Mouse (Mus musculus): ENCODE results near the gene BC005624. TPM values are rescaled to one million over a fixed set of nuclear protein-coding genes. Genes with fewer than 3 reads are reported as not detected.
A peak's percentile ranks its signal among the peaks of the same experiment; 100 is the strongest.
"Not testable (repeated sequence)": the region's sequence is repeated elsewhere in the genome, so short reads cannot be mapped to it uniquely, and the experiment has no call there.

BC005624 gene
- polyA plus RNA-seq, 1 experiment = 27.3 TPM

DNA sequence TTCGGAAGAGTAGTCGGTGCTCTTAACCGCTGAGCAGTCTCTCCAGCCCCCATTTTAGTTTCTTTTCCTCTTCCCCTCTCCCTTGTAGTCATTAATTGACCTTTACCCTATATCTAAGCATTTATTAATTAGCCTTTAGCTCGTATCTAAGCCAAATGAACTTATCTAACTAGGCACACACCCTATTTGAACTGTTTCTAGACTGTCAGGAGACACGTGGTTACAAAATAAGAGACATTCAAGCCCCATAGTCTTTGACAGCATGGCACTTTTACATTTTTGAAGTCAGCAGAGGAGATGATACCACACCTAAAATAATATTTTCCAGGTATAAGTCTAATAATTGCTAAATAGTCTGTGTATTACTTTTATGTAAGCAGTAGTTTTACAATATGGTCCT lies 40.4 kb downstream of the BC005624 start:
- no peak for DNase-seq
- H3K4me3 ChIP-seq (ENCODE audit: insufficient read depth, low read depth, low read length) = no peak overlapping the region
- no peaks in the 10 kb centered on the region for H3K27me3 ChIP-seq (replicated peaks; ENCODE audit: control insufficient read depth, insufficient read depth, low read length)
- no peak for TF ChIP-seq CTCF (conservative IDR thresholded peaks at IDR 0.05; ENCODE audit: insufficient read depth, insufficient read length, low read depth, low read length)
- TF ChIP-seq POLR2A (IDR thresholded peaks at IDR 0.05; ENCODE audit: low read depth, low read length) = no peak
- no peaks in the 10 kb centered on the region for H3K36me3 ChIP-seq (ENCODE audit: control insufficient read depth, insufficient read depth, low read length)
- no peaks in the 10 kb centered on the region for H3K4me1 ChIP-seq (ENCODE audit: control insufficient read depth, insufficient read depth, low read length)
- H3K27ac ChIP-seq (ENCODE audit: insufficient read depth, low read depth, low read length) = no peak overlapping the region
- WGBS = 85% methylated on average over 5 of the region's 5 CpGs

- WGBS = 54% methylated on average over 4 of the region's 4 CpGs
- no peak for TF ChIP-seq CTCF (conservative IDR thresholded peaks at IDR 0.05; ENCODE audit: insufficient read depth, insufficient read length, low read depth, low read length)
- no peak for TF ChIP-seq POLR2A (IDR thresholded peaks at IDR 0.05; ENCODE audit: low read depth, low read length)
- DNase-seq = no peak
These were observed 43.4 kb downstream of the BC005624 start for GRCm38 (mm10) chr2:30938574-30938991.

GRCm38 (mm10) chr2:30937731-30938130 lies 44.3 kb downstream of the BC005624 start:
- H3K36me3 ChIP-seq (ENCODE audit: control insufficient read depth, insufficient read depth, low read length) = no peaks in the 10 kb centered on the region
- DNase-seq = no peak
- TF ChIP-seq CTCF (conservative IDR thresholded peaks at IDR 0.05; ENCODE audit: insufficient read depth, insufficient read length, low read depth, low read length) (no peak), POLR2A (IDR thresholded peaks at IDR 0.05; ENCODE audit: low read depth, low read length) (no peak)
- no peaks in the 10 kb centered on the region for H3K4me1 ChIP-seq (ENCODE audit: control insufficient read depth, insufficient read depth, low read length)
- no peak overlapping the region for H3K27ac ChIP-seq (ENCODE audit: insufficient read depth, low read depth, low read length)
- 72% methylated on average over 8 of the region's 8 CpGs for WGBS
- H3K27me3 ChIP-seq (replicated peaks; ENCODE audit: control insufficient read depth, insufficient read depth, low read length) = no peaks in the 10 kb centered on the region
- no peak overlapping the region for H3K4me3 ChIP-seq (ENCODE audit: insufficient read depth, low read depth, low read length)

More at GRCm38 (mm10) chr2:30938574-30938991, 43.4 kb downstream of the BC005624 start:
- H3K4me1 ChIP-seq (ENCODE audit: control insufficient read depth, insufficient read depth, low read length) = no peaks in the 10 kb centered on the region
- H3K4me3 ChIP-seq (ENCODE audit: insufficient read depth, low read depth, low read length) = no peak overlapping the region
- H3K27ac ChIP-seq (ENCODE audit: insufficient read depth, low read depth, low read length) = no peak overlapping the region
- H3K36me3 ChIP-seq (ENCODE audit: control insufficient read depth, insufficient read depth, low read length) = no peaks in the 10 kb centered on the region
- H3K27me3 ChIP-seq (replicated peaks; ENCODE audit: control insufficient read depth, insufficient read depth, low read length) = no peaks in the 10 kb centered on the region

GRCm38 (mm10) chr2:30936808-30937207 lies 45.2 kb downstream of the BC005624 start:
- no peaks in the 10 kb centered on the region for H3K4me1 ChIP-seq (ENCODE audit: control insufficient read depth, insufficient read depth, low read length)

GRCm38 (mm10) chr2:30933917-30934450 lies 48.0 kb downstream of the BC005624 start:
- Histone ChIP-seq H3K27me3 (replicated peaks; ENCODE audit: control insufficient read depth, insufficient read depth, low read length) (no peaks in the 10 kb centered on the region), H3K4me3 (ENCODE audit: insufficient read depth, low read depth, low read length) (no peak overlapping the region), H3K4me1 (ENCODE audit: control insufficient read depth, insufficient read depth, low read length) (peaks cover 8% of the 10 kb centered on the region; the same call in 1 of the 2 replicates), H3K27ac (ENCODE audit: insufficient read depth, low read depth, low read length) (no peak overlapping the region), H3K36me3 (ENCODE audit: control insufficient read depth, insufficient read depth, low read length) (no peaks in the 10 kb centered on the region)
- TF ChIP-seq POLR2A (IDR thresholded peaks at IDR 0.05; ENCODE audit: low read depth, low read length) (no peak), CTCF (conservative IDR thresholded peaks at IDR 0.05; ENCODE audit: insufficient read depth, insufficient read length, low read depth, low read length) (peak; percentile 89)
- peak; percentile 80 for DNase-seq
- WGBS = 21% methylated on average over 7 of the region's 7 CpGs

More at GRCm38 (mm10) chr2:30936808-30937207, 45.2 kb downstream of the BC005624 start:
- no peak overlapping the region for H3K4me3 ChIP-seq (ENCODE audit: insufficient read depth, low read depth, low read length)
- TF ChIP-seq CTCF (conservative IDR thresholded peaks at IDR 0.05; ENCODE audit: insufficient read depth, insufficient read length, low read depth, low read length) (no peak), POLR2A (IDR thresholded peaks at IDR 0.05; ENCODE audit: low read depth, low read length) (no peak)
- no peak overlapping the region for H3K27ac ChIP-seq (ENCODE audit: insufficient read depth, low read depth, low read length)
- no peaks in the 10 kb centered on the region for H3K27me3 ChIP-seq (replicated peaks; ENCODE audit: control insufficient read depth, insufficient read depth, low read length)
- 76% methylated on average over 3 of the region's 3 CpGs for WGBS
- no peaks in the 10 kb centered on the region for H3K36me3 ChIP-seq (ENCODE audit: control insufficient read depth, insufficient read depth, low read length)
- DNase-seq = no peak

- TF ChIP-seq POLR2A (IDR thresholded peaks at IDR 0.05; ENCODE audit: low read depth, low read length) (no peak), CTCF (conservative IDR thresholded peaks at IDR 0.05; ENCODE audit: insufficient read depth, insufficient read length, low read depth, low read length) (no peak)
- Histone ChIP-seq H3K4me1 (ENCODE audit: control insufficient read depth, insufficient read depth, low read length) (peaks cover 8% of the 10 kb centered on the region; the same call in 1 of the 2 replicates), H3K36me3 (ENCODE audit: control insufficient read depth, insufficient read depth, low read length) (no peaks in the 10 kb centered on the region), H3K27ac (ENCODE audit: insufficient read depth, low read depth, low read length) (no peak overlapping the region), H3K4me3 (ENCODE audit: insufficient read depth, low read depth, low read length) (no peak overlapping the region), H3K27me3 (replicated peaks; ENCODE audit: control insufficient read depth, insufficient read depth, low read length) (no peaks in the 10 kb centered on the region)
- DNase-seq = no peak
- WGBS = 81% methylated on average over 6 of the region's 6 CpGs
These were observed 49.0 kb downstream of the BC005624 start for GRCm38 (mm10) chr2:30933032-30933431.

DNA sequence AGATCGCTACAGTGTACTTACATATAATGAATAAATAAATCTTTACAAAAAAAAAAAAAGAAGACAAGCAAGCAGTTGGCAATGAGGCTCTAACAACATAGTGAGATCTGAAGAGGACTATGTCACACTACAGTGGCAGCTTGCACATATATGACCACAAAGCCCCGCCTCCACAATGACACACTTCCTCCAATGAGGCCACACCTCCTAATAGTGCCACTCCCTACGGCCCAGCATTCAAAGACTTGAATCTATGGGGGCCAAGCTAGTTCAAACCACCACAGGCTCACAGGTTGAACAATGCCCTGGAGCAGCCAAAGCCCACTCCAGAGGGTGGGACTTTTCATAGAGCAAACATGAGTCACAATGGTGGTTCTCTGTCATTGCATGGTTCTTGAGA lies 50.1 kb downstream of the BC005624 start:
- Histone ChIP-seq H3K4me1 (ENCODE audit: control insufficient read depth, insufficient read depth, low read length) (peaks cover 8% of the 10 kb centered on the region; the same call in 1 of the 2 replicates), H3K27ac (ENCODE audit: insufficient read depth, low read depth, low read length) (no peak overlapping the region), H3K4me3 (ENCODE audit: insufficient read depth, low read depth, low read length) (no peak overlapping the region), H3K36me3 (ENCODE audit: control insufficient read depth, insufficient read depth, low read length) (no peaks in the 10 kb centered on the region), H3K27me3 (replicated peaks; ENCODE audit: control insufficient read depth, insufficient read depth, low read length) (no peaks in the 10 kb centered on the region)
- no peak for DNase-seq
- 84% methylated on average over 3 of the region's 3 CpGs for WGBS
- no peak for TF ChIP-seq POLR2A (IDR thresholded peaks at IDR 0.05; ENCODE audit: low read depth, low read length)
- TF ChIP-seq CTCF (conservative IDR thresholded peaks at IDR 0.05; ENCODE audit: insufficient read depth, insufficient read length, low read depth, low read length) = no peak

- H3K27me3 ChIP-seq (replicated peaks; ENCODE audit: control insufficient read depth, insufficient read depth, low read length); H3K4me1 ChIP-seq (ENCODE audit: control insufficient read depth, insufficient read depth, low read length); H3K4me3 ChIP-seq (ENCODE audit: insufficient read depth, low read depth, low read length); H3K27ac ChIP-seq (ENCODE audit: insufficient read depth, low read depth, low read length); H3K36me3 ChIP-seq (ENCODE audit: control insufficient read depth, insufficient read depth, low read length); DNase-seq: not testable (repeated sequence)
- 86% methylated on average over 2 of the region's 2 CpGs for WGBS
These were observed 51.2 kb downstream of the BC005624 start for GRCm38 (mm10) chr2:30930846-30931245.
